Mouse (Mus musculus) neural tube, embryonic 13.5 days (tissue): ENCODE measurements around the gene Il1rl1. TPM values are rescaled to one million over a fixed set of nuclear protein-coding genes. Genes with fewer than 3 reads are reported as not detected.

Experiments used
- ATAC-seq: fragments of 200-750 bp; cut with Nextera tagmentation; 2 replicates; pipeline ENCODE4 v1.8.0; 2017; ENCODE audit warnings: low read depth, mild to moderate bottlenecking, moderate TSS enrichment, moderate library complexity
- H3K27ac ChIP-seq: fragments of 300-500 bp; sonication (generic); replicated peaks from 2 replicates; pipeline ENCODE4 v1.5.1; 2015; ENCODE audit warnings: moderate library complexity, mild to moderate bottlenecking, inconsistent platforms
- H3K27me3 ChIP-seq: fragments of 300-500 bp; sonication (generic); 2 replicates; pipeline ENCODE4 v1.6.1; 2015; ENCODE audit warnings: mild to moderate bottlenecking, inconsistent platforms
- H3K36me3 ChIP-seq: fragments of 300-500 bp; sonication (generic); 2 replicates; pipeline ENCODE4 v1.6.1; 2015; ENCODE audit warnings: mild to moderate bottlenecking, inconsistent platforms
- H3K4me1 ChIP-seq: fragments of 300-500 bp; sonication (generic); replicated peaks from 2 replicates; pipeline ENCODE4 v1.6.1; 2015; ENCODE audit warnings: inconsistent platforms
- H3K4me2 ChIP-seq: fragments of 300-500 bp; sonication (generic); 2 replicates; pipeline ENCODE4 v1.6.1; 2015; ENCODE audit warnings: inconsistent platforms, mild to moderate bottlenecking, moderate library complexity
- H3K4me3 ChIP-seq: fragments of 300-500 bp; sonication (generic); 2 replicates; pipeline ENCODE4 v1.5.1; 2015; ENCODE audit warnings: mild to moderate bottlenecking, inconsistent platforms
- H3K9ac ChIP-seq: fragments of 300-500 bp; sonication (generic); 2 replicates; pipeline ENCODE4 v1.6.1; 2015; ENCODE audit warnings: moderate library complexity, mild to moderate bottlenecking, inconsistent platforms
- H3K9me3 ChIP-seq: fragments of 300-500 bp; sonication (generic); 2 replicates; pipeline ENCODE4 v1.6.1; 2016; ENCODE audit warnings: inconsistent platforms
- WGBS: fragments of 180-500 bp; shearing (Covaris S2); methylation state at CpG from one replicate; pipeline ENCODE4 v1.1.7; 2015; 5-methylcytosine and 5-hydroxymethylcytosine counted together
- polyA plus RNA-seq: library from polyadenylated mRNA; unstranded; fragments of >200 nt; fragmentation: Nextera tagmentation; extraction: Ambion mirVana; gene quantifications from 2 replicates; pipeline ENCODE4 v1.2.1, GENCODE M21; 2015

Gene Il1rl1
- polyA plus RNA-seq, 1 experiment from 2014 or later = not detected

DNA sequence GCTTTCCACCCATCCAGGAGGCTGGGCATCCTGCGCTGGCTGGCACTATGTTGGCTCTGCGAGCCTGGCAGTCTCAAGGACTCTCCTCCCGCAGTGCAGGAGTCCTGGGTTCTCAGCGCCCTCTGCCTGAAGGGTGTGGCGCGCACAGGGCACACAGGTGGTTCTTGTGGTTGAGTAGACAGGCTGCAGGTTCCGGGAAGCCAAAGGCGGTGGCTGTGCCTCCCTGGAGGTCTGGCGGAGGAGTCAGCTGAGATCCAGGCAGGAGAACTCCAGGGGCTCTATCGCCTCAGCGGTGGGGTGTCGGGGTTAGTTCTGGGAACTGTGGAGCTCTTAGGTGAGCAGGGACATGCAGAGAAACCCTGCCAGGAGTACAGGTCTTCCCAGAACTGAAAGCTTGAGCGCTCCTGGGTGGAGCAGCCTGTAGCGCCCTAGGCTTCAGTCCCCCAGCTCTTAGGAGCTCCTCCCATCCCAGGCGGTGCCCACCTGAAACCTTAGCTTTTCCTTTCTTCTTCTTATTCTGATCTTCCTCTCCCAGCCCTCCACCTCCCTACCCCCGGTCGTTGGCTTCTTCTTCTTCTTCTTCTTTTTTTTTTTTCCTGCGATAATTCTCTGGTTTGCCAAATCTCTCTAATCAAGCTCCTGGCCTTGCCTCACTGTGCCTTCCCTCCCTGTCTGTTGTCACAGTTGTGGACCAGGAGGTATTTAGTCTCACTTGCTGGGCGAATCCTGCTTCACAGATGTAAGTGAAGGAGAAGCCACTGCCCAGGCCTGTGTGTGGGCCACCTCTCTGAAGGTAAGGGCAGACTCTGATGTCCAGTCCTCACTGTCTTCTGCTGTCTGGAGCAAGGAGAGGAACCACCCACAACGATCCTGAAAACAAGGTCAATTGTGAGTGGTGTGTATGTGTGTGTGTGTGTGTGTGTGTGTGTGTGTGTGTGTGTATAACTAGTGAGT lies 36.4 kb downstream of the Il1rl1 start, which contains the start of gene Il18r1:
Gene Il18r1 (plus strand): TSS at position 76 of the 954 bp plus-strand sequence.
- no peak for ATAC-seq
- Histone ChIP-seq H3K36me3 (no peaks in the 10 kb centered on the region), H3K9me3 (no peaks in the 10 kb centered on the region), H3K27me3 (no peaks in the 10 kb centered on the region), H3K4me1 (no peaks in the 10 kb centered on the region), H3K4me2 (no peak within 1 kb of the TSS), H3K4me3 (no peak within 1 kb of the TSS), H3K27ac (no peak within 1 kb of the TSS), H3K9ac (no peak within 1 kb of the TSS)
- 48% methylated on average over 20 of the region's 20 CpGs for WGBS

DNA sequence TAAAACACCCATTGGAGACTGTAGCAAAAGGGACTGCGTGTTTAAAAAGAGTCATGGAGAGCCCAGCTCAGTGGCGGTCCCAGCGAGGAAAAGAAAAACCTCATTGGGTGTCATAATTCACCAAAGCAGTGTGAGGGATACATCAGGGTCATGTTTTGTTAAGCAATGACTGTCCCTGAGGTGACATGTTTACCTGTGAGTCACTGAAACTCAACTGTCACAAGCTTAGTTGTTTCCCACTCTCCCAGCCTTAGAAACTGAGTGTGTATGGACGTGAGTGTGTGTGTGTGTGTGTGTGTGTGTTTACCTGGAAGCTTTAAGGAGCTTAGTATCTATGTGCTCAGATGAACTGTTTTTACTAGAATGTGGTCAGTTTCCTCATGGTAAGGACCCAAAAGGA lies 37.9 kb downstream of the Il1rl1 start:
- H3K36me3 ChIP-seq = no peaks in the 10 kb centered on the region
- ATAC-seq = no peak
- H3K4me1 ChIP-seq = no peaks in the 10 kb centered on the region
- 88% methylated on average over 4 of the region's 4 CpGs for WGBS
- H3K9ac ChIP-seq = no peak overlapping the region
- H3K27me3 ChIP-seq = no peaks in the 10 kb centered on the region
- no peak overlapping the region for H3K4me3 ChIP-seq
- no peak overlapping the region for H3K27ac ChIP-seq
- H3K9me3 ChIP-seq = no peaks in the 10 kb centered on the region
- no peak overlapping the region for H3K4me2 ChIP-seq

DNA sequence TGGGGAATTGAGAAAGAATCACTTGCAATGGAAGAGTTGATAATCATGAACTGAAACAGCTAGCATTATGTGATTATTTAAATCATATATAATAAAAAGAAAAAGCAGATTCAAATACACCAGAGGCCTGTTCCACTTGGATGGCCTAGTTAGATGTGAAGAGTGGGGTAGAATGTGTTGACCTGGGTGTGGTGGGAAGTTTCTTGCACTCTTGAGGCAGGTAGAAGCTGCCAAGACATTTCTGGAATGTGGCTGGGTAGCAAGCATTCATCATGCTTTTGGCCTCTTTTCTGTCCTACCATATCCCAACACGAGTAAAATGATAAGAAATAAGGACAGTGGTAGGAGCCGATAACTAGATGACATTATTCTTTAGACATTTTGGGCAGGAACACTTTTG lies 39.4 kb downstream of the Il1rl1 start:
- H3K4me3 ChIP-seq = no peak overlapping the region
- no peak overlapping the region for H3K27ac ChIP-seq
- H3K9ac ChIP-seq = no peak overlapping the region
- WGBS = 88% methylated on average over 2 of the region's 2 CpGs
- no peaks in the 10 kb centered on the region for H3K4me1 ChIP-seq
- H3K27me3 ChIP-seq = no peaks in the 10 kb centered on the region
- no peaks in the 10 kb centered on the region for H3K9me3 ChIP-seq
- no peaks in the 10 kb centered on the region for H3K36me3 ChIP-seq
- no peak overlapping the region for H3K4me2 ChIP-seq
- no peak for ATAC-seq

DNA sequence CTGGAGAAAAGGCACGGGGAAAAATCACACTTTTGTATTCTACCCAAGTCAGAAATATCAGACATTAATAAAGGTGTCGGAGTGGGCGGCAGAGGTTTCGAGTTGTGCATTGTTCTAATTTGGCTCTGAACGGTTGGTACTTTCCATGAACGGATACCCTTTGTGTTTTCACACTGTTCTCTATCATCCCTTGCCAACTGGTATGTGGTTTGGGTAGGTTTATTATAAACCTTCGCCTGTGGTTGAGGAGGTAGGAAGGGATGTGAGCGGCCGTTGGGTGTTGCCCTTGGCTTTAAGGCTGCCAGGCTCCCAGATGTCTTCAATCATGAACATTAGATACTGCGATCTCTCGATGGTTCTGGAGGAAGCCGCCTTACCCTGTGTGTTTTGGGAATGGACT lies 40.5 kb downstream of the Il1rl1 start:
- no peak for ATAC-seq
- Histone ChIP-seq H3K27me3 (no peaks in the 10 kb centered on the region), H3K36me3 (no peaks in the 10 kb centered on the region), H3K27ac (no peak overlapping the region), H3K4me1 (no peaks in the 10 kb centered on the region), H3K9ac (no peak overlapping the region), H3K9me3 (no peaks in the 10 kb centered on the region), H3K4me2 (no peak overlapping the region), H3K4me3 (no peak overlapping the region)
- whole genome bisulfite sequencing = 89% methylated on average over 12 of the region's 12 CpGs

DNA sequence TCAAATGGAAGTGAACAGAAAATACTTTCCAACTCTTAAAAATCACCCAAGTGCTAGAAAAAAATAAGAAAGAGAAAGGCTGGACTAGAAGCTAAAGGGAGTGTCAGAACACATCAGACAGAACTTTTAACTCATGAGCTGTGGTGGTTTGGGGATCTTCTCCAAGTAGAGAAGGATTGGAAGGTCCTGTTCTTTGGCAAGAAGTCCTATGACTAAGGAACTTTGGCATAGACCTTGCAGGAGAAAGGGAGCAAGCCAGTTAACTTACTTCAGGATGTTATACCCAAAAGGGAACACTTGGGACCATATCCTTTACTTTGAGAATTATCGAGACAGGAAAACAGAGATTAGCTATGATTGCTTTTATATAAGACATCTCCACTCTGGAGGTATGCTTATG lies 43.0 kb downstream of the Il1rl1 start:
- Histone ChIP-seq H3K4me3 (no peak overlapping the region), H3K36me3 (no peaks in the 10 kb centered on the region), H3K9ac (no peak overlapping the region), H3K4me1 (no peaks in the 10 kb centered on the region), H3K27me3 (no peaks in the 10 kb centered on the region), H3K9me3 (no peaks in the 10 kb centered on the region), H3K4me2 (no peak overlapping the region), H3K27ac (no peak overlapping the region)
- 95% methylated on average over 1 of the region's 1 CpGs for WGBS
- no peak for ATAC-seq

DNA sequence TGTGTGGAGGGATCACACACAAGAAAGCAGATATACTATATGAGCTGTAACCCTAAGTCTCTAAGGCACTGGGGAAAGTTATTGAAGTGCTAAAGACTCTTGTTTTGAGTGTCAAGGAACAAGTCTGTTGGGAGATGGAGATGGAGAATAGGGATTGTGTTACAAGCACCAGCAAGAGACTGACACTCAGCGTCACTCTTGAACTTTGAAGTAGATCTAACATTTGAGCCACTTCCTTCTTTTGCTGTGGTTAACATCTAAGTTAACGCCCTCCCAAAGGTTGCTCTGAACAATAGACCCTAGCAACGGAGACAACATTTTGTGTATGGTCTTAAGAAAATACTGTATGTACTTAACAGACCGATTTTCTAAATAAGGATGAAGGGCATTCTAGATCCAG lies 44.3 kb downstream of the Il1rl1 start:
- H3K4me2 ChIP-seq = no peak overlapping the region
- H3K4me1 ChIP-seq = no peaks in the 10 kb centered on the region
- no peaks in the 10 kb centered on the region for H3K27me3 ChIP-seq
- 87% methylated on average over 4 of the region's 4 CpGs for WGBS
- H3K9ac ChIP-seq = no peak overlapping the region
- no peak overlapping the region for H3K27ac ChIP-seq
- ATAC-seq = no peak
- H3K36me3 ChIP-seq = no peaks in the 10 kb centered on the region
- H3K4me3 ChIP-seq = no peak overlapping the region
- no peaks in the 10 kb centered on the region for H3K9me3 ChIP-seq

DNA sequence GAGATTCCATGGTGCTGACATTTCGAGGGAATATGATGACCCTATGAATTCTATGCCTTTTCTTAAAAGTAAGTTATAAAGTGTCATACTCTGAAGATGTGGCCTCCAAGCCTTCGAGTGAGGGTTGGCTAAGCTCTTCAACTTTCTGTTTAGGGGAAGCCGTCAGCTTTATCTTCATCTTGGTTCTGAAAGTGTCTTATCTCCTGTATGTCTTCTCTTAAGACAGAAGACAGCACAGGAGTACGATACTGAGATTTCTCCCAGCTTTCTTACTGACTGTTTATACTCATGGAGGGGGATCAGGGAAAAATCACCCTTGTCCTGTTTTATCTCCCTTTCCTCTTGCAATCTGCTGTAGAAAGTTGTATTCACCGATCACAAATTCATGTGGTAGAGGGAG lies 45.0 kb downstream of the Il1rl1 start:
- 92% methylated on average over 5 of the region's 5 CpGs for WGBS
- H3K9me3 ChIP-seq = no peaks in the 10 kb centered on the region
- no peak overlapping the region for H3K4me3 ChIP-seq
- H3K36me3 ChIP-seq = no peaks in the 10 kb centered on the region
- no peak overlapping the region for H3K9ac ChIP-seq
- H3K4me1 ChIP-seq = no peaks in the 10 kb centered on the region
- H3K27ac ChIP-seq = no peak overlapping the region
- no peaks in the 10 kb centered on the region for H3K27me3 ChIP-seq
- ATAC-seq = no peak
- H3K4me2 ChIP-seq = no peak overlapping the region

DNA sequence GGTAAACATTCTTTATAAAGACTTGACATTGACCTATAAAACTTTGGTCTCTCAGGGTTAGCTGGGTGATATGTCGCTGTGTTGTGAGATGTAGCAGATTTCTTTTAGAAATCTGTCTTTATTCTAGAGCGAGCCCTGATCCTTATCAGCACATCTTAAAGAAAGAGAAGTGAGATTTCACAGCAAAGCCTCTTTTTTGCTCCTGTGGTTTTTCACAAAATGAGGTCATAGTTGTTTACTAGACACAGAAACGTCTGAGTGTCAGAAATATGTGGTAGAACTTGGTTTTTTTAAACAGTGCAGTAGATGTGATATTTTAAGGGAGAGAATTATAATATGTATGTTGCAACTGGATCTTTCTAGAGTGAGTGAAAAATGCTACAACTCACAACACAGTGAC lies 46.3 kb downstream of the Il1rl1 start:
- H3K27me3 ChIP-seq = no peaks in the 10 kb centered on the region
- no peak overlapping the region for H3K4me2 ChIP-seq
- H3K9ac ChIP-seq = no peak overlapping the region
- no peaks in the 10 kb centered on the region for H3K9me3 ChIP-seq
- H3K36me3 ChIP-seq = no peaks in the 10 kb centered on the region
- no peak overlapping the region for H3K4me3 ChIP-seq
- no peaks in the 10 kb centered on the region for H3K4me1 ChIP-seq
- no peak for ATAC-seq
- H3K27ac ChIP-seq = no peak overlapping the region
- 73% methylated on average over 3 of the region's 3 CpGs for whole genome bisulfite sequencing

DNA sequence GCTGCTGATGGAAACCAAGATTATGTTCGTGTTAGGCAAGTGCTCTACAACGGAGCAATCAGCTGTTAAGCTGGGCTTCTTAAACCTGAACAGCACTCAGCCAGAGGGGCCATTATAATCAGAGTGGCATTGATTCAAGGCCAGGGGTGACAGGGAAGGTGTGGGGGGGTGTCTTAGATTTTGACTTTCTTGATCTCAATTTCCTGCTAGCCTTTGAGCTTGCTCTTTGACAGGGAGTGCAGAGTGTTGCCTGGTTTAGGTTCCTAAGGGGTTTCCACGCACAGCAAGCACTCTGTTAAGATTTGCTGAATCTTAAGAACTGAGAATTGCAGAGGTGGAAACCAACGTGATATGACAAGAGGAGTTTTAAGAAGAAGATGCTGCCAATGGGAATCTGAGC lies 47.4 kb downstream of the Il1rl1 start:
- Histone ChIP-seq H3K36me3 (no peaks in the 10 kb centered on the region), H3K27ac (no peak overlapping the region), H3K9me3 (no peaks in the 10 kb centered on the region), H3K27me3 (no peaks in the 10 kb centered on the region), H3K4me2 (no peak overlapping the region), H3K4me3 (no peak overlapping the region), H3K9ac (no peak overlapping the region), H3K4me1 (no peaks in the 10 kb centered on the region)
- 84% methylated on average over 4 of the region's 4 CpGs for WGBS
- ATAC-seq = no peak

DNA sequence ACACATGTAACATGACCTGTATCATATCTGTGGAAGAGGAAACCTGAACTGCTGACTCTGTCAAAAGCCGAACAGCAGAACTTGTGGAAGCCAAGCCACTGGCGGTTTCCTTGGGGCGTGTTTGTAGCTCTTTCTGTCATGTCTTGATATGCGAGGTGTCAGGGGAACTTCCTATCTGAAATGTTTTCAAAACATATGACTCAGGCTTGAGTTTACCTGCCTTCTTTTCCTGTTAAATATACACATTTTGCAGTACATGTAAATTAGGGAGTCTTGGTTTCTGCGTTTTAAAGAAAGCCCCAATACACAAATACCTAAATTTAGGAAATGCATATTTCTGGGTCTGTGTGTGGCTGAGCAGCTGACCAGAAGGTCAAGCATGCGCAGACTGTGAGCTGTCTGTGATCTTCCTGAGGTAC lies 50.1 kb downstream of the Il1rl1 start:
- Histone ChIP-seq H3K9ac (no peak overlapping the region), H3K27ac (no peak overlapping the region), H3K9me3 (no peaks in the 10 kb centered on the region), H3K4me2 (no peak overlapping the region), H3K4me3 (no peak overlapping the region), H3K27me3 (no peaks in the 10 kb centered on the region), H3K4me1 (no peaks in the 10 kb centered on the region), H3K36me3 (no peaks in the 10 kb centered on the region)
- no peak for ATAC-seq
- 88% methylated on average over 6 of the region's 6 CpGs for WGBS

DNA sequence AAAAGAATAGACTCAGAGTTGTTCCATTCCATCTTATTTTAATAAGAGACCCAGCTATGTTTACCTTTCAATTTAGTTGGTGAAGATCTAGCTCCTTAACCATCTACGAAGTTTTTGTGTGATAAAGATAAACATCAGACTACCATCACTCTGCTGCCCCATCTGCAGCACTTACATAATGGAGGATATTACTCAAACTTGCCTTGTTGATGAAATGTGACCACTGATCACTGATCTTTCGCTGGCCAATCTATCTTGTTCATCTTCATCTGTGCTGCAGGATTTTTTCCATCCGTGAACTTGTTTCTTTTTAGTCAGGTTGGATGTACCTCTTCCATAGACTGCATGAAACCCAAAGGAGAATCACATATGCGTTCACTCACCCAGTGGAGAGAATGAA lies 65.2 kb downstream of the Il1rl1 start:
- ATAC-seq = no peak
- H3K36me3 ChIP-seq = no peaks in the 10 kb centered on the region
- H3K4me2 ChIP-seq = no peak overlapping the region
- no peak overlapping the region for H3K4me3 ChIP-seq
- WGBS = 90% methylated on average over 4 of the region's 4 CpGs
- H3K4me1 ChIP-seq = no peaks in the 10 kb centered on the region
- no peaks in the 10 kb centered on the region for H3K27me3 ChIP-seq
- H3K9ac ChIP-seq = no peak overlapping the region
- H3K27ac ChIP-seq = no peak overlapping the region
- H3K9me3 ChIP-seq = no peaks in the 10 kb centered on the region

DNA sequence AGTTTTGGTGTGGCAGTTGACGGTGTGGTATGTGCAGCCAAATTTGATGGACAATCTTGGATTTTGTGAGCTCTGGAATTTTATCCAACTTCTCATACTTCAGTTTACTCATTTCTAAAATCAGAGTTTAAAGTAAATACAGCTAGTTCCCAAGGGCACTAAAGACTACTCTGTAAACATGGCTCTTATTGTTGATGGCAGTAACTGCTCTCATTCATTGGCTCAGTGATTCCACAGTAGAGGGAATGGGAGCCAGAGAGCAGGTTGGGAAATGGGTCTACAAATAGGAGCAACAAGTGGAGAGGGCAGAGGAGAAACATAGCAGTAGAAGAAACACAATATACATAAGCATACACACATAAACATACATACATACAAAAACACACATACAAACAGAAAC lies 70.3 kb downstream of the Il1rl1 start:
- Histone ChIP-seq H3K36me3 (no peaks in the 10 kb centered on the region), H3K9me3 (no peaks in the 10 kb centered on the region), H3K27ac (no peak overlapping the region), H3K4me2 (no peak overlapping the region), H3K4me3 (no peak overlapping the region), H3K9ac (no peak overlapping the region), H3K4me1 (no peaks in the 10 kb centered on the region), H3K27me3 (no peaks in the 10 kb centered on the region)
- WGBS = 98% methylated on average over 1 of the region's 1 CpGs
- ATAC-seq = no peak

DNA sequence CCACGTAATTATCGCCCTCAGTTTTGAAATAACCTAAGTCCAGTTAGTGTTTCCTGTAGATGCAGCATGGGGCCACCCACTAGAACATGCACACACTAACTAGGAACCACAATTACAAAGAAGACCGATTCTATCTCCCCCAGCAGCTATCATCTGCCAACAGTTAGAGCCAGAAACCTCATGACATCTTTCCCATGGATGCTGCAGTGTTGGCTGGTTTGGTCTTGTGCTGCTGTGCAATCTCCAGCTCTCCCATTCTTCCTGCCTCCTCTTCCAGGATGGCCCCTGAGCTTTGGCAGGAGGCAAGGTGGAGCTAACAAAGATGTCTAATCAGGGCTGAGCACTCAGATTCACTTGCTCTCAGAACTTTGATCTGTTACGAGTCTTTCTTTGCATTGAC lies 71.8 kb downstream of the Il1rl1 start:
- Histone ChIP-seq H3K4me3 (no peak overlapping the region), H3K27ac (no peak overlapping the region), H3K9ac (no peak overlapping the region), H3K4me2 (no peak overlapping the region), H3K9me3 (no peaks in the 10 kb centered on the region), H3K27me3 (no peaks in the 10 kb centered on the region), H3K4me1 (no peaks in the 10 kb centered on the region), H3K36me3 (no peaks in the 10 kb centered on the region)
- 92% methylated on average over 4 of the region's 4 CpGs for WGBS
- ATAC-seq = no peak
